Mouse (Mus musculus) kidney, embryonic 14.5 days (tissue): ENCODE data around the gene Ddc. TPM values are rescaled to one million over a fixed set of nuclear protein-coding genes. Genes with fewer than 3 reads are reported as not detected.

ENCODE experiments used
- ATAC-seq: fragments of 200-750 bp; cut with Nextera tagmentation; 2 replicates; pipeline ENCODE4 v1.8.0; 2017; ENCODE audit warnings: moderate number of reproducible peaks, mild to moderate bottlenecking, moderate TSS enrichment, moderate library complexity; ENCODE audit not compliant: low FRiP score, low TSS enrichment
- H3K27ac ChIP-seq: fragments of 300-500 bp; sonication (generic); 2 replicates; pipeline ENCODE4 v1.5.1; 2014; ENCODE audit warnings: low read depth, mild to moderate bottlenecking, low read length, moderate library complexity, mixed read lengths
- H3K27me3 ChIP-seq: fragments of 300-500 bp; sonication (generic); 2 replicates; pipeline ENCODE4 v1.6.1; 2014; ENCODE audit warnings: mild to moderate bottlenecking, low read length; ENCODE audit not compliant: control insufficient read depth, insufficient read depth
- H3K36me3 ChIP-seq: fragments of 300-500 bp; sonication (generic); 2 replicates; pipeline ENCODE4 v1.6.1; 2014; ENCODE audit warnings: low read length, mixed read lengths; ENCODE audit not compliant: control insufficient read depth, insufficient read depth
- H3K4me1 ChIP-seq: fragments of 300-500 bp; sonication (generic); 2 replicates; pipeline ENCODE4 v1.6.1; 2014; ENCODE audit warnings: low read length, mixed read lengths; ENCODE audit not compliant: control insufficient read depth, insufficient read depth
- H3K4me2 ChIP-seq: fragments of 300-500 bp; sonication (generic); replicated peaks from 2 replicates; pipeline ENCODE4 v1.6.1; 2014; ENCODE audit warnings: low read depth, mild to moderate bottlenecking, low read length
- H3K4me3 ChIP-seq: fragments of 300-500 bp; sonication (generic); 2 replicates; pipeline ENCODE4 v1.5.1; 2014; ENCODE audit warnings: mild to moderate bottlenecking, low read length
- H3K9ac ChIP-seq: fragments of 300-500 bp; sonication (generic); 2 replicates; pipeline ENCODE4 v1.6.1; 2014; ENCODE audit warnings: low read depth, mild to moderate bottlenecking, low read length, moderate library complexity
- H3K9me3 ChIP-seq: fragments of 300-500 bp; sonication (generic); 2 replicates; pipeline ENCODE4 v1.6.1; 2016; ENCODE audit warnings: low read length; ENCODE audit not compliant: control insufficient read depth
- WGBS: fragments of 180-500 bp; shearing (Covaris S2); extraction: QIAGEN DNeasy Blood & Tissue Kit; methylation state at CpG from one replicate; pipeline ENCODE4 v1.1.7; 2014; 5-methylcytosine and 5-hydroxymethylcytosine counted together
- polyA plus RNA-seq: library from polyadenylated mRNA; unstranded; fragments of >200 nt; fragmentation: Nextera tagmentation; extraction: Ambion mirVana; gene quantifications from 2 replicates; pipeline ENCODE4 v1.2.1, GENCODE M21; 2014

Ddc gene
- polyA plus RNA-seq, 1 experiment from 2014 or later = 8.4 TPM

DNA sequence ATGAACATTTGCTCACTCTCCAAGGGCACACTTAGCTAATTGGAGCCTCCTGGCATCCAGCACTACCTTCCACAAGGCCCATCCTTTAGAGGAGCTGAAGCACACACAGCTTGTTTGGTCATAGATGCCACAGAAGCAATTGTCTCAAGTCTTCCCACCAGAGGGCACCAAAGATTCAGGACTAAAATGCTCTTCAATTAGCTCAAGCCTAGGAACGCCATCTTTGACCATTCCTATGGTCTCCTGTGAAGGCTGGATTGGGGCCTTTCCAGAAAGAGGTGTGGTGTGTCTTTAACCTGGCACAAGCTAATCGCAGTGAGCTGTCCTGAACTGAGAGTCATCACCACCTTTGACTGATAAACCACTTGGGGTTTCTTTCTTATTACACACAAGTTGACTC, 77.7 kb downstream of the Ddc start:
- H3K27ac ChIP-seq = peak overlapping the region; percentile 98; the same call in 1 of the 2 replicates
- H3K4me3 ChIP-seq = no peak overlapping the region
- H3K9ac ChIP-seq = no peak overlapping the region
- 3% methylated on average over 2 of the region's 2 CpGs for WGBS
- peaks cover 34% of the 10 kb centered on the region for H3K4me1 ChIP-seq
- H3K9me3 ChIP-seq = no peaks in the 10 kb centered on the region
- peak; percentile 26; the same call in 1 of the 2 replicates for ATAC-seq
- no peaks in the 10 kb centered on the region for H3K36me3 ChIP-seq
- no peak overlapping the region for H3K4me2 ChIP-seq
- no peaks in the 10 kb centered on the region for H3K27me3 ChIP-seq

DNA sequence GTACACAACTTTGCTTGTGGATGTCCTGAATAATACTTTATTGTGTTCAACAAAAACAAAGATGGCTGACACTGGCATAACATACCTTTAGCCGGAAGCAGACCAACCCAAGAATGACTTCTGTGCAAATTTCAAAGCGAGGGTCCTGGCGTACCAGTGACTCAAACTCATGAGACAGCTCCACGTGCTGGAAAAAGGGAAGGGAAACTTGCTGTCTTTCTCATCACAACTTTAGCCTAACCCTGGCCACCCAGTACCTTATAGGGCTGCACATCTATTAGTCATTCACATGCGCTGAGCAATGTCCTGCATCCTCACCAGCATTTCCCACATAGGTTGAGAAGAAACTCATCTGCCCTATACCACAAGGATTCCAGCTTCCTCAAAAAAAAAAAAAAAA, 78.7 kb downstream of the Ddc start:
- no peaks in the 10 kb centered on the region for H3K9me3 ChIP-seq
- H3K4me2 ChIP-seq = no peak overlapping the region
- H3K36me3 ChIP-seq = no peaks in the 10 kb centered on the region
- H3K4me3 ChIP-seq = no peak overlapping the region
- peaks cover 34% of the 10 kb centered on the region for H3K4me1 ChIP-seq
- no peaks in the 10 kb centered on the region for H3K27me3 ChIP-seq
- H3K27ac ChIP-seq = no peak overlapping the region
- H3K9ac ChIP-seq = no peak overlapping the region
- 90% methylated on average over 5 of the region's 5 CpGs for WGBS
- ATAC-seq = no peak

DNA sequence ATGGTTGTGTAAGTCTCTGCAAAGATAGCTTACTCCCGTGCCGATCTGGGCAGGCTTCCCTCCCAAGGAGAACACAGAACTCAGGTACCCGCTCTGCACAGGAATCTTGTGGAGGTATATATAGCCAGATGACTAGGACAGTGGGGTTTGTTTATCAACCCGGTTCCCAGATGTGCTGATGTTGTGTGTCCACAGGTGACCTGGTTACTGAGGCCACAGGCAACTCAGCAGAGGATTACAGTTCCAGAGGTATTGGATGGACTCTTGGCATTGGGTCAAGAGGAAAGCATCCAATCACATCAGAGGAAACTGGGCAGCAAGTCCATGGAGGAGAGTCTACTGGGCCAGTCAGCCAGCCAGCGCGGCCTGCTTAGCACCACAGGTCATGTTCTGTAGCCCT, 79.1 kb downstream of the Ddc start:
- Histone ChIP-seq H3K4me1 (peaks cover 30% of the 10 kb centered on the region), H3K4me3 (no peak overlapping the region), H3K4me2 (no peak overlapping the region), H3K27ac (no peak overlapping the region), H3K36me3 (no peaks in the 10 kb centered on the region), H3K9me3 (no peaks in the 10 kb centered on the region), H3K9ac (no peak overlapping the region), H3K27me3 (no peaks in the 10 kb centered on the region)
- 88% methylated on average over 6 of the region's 6 CpGs for WGBS
- ATAC-seq = no peak

DNA sequence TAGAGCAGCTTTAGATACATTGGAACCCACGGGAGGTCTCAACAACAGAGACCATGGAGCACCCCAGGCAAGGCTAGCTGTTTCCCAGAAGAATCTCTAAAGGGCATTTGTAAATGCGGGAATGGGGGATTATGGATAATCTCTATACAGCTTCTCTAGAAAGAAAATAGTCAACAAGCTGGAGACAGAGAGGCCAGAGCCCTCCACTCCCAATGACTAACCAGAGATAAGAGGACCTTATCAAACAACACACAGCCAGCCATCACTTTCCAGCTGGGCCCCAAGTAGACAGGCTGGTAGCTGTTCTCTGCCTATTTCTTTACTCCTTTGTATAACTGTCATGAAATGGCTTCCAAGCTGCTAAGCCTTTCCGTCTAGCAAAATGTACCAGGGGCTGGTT, 82.2 kb downstream of the Ddc start:
- H3K27me3 ChIP-seq = no peaks in the 10 kb centered on the region
- no peaks in the 10 kb centered on the region for H3K9me3 ChIP-seq
- no peak overlapping the region for H3K4me3 ChIP-seq
- 84% methylated on average over 3 of the region's 3 CpGs for WGBS
- H3K9ac ChIP-seq = no peak overlapping the region
- H3K36me3 ChIP-seq = no peaks in the 10 kb centered on the region
- H3K4me2 ChIP-seq = no peak overlapping the region
- no peak for ATAC-seq
- peaks cover 4% of the 10 kb centered on the region; the same call in 1 of the 2 replicates for H3K4me1 ChIP-seq
- no peak overlapping the region for H3K27ac ChIP-seq

DNA sequence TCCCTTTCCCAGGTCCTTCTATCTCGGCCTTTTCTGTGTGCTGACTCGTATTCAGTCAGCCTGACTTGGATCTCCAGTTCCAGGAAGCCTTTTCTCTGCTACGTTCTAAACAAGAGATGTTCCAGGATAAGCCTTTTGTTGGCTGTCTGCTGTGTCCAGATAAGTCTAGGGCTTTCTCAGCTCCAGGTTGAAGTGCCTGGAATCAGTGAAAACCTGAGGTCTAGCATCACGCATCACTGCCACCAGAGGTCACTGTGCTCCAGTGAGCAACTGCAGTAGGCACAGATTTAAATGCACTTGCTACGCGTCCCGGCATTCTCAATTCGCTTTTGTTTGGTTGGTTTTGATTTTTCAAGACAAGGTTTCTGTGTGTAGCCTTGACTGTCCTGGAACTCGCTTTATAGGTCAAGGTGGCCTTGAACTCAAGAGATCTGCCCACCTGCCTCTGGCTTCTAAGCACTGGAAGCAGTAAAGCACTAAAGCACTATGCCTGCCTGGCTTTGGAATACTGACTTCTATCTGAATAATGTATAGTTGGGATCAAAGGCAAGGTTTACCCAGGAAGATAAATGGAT, 86.0 kb downstream of the Ddc start:
- H3K27ac ChIP-seq = no peak overlapping the region
- no peak overlapping the region for H3K4me2 ChIP-seq
- no peaks in the 10 kb centered on the region for H3K36me3 ChIP-seq
- no peaks in the 10 kb centered on the region for H3K27me3 ChIP-seq
- WGBS = 25% methylated on average over 9 of the region's 9 CpGs
- H3K4me1 ChIP-seq = peaks cover 15% of the 10 kb centered on the region
- H3K9ac ChIP-seq = no peak overlapping the region
- no peak for ATAC-seq
- no peaks in the 10 kb centered on the region for H3K9me3 ChIP-seq
- no peak overlapping the region for H3K4me3 ChIP-seq

DNA sequence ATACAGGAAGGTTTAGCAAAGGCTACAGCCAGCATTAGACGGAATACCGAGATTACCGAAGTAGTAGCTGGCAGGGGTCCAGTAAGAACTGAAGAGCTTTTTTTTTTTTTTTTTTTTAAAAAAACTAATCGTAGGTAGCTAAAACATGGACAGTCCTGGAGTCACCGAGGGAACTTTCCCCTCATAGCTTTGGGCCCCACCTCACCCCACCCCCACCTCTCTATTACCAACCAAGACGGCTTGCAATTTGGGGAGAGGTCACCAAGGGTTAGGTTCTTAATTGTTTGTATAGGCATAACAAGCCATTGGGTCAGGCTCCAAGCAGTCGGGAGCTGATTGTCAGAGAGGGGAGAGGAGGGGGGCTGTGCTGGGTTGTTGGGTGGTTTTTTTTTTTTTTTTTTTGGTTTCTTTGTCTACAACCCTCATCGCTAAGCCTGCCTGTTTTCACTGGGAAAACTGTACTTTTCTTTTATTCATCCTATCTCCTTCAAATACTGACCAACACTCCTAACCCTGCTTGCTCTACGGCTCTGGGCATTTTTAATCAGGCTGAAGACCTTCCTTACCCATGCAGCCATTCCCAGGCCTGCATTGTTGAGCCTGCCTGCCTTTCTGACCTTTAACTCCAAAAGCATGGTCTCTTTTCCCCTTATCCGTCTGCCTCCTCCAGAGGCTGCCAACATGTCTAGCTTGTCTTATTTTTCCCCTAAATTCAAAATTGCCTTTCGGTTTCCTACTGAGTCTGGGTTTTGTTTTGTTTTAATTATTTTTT, 88.4 kb downstream of the Ddc start:
- H3K4me1 ChIP-seq = peaks cover 15% of the 10 kb centered on the region
- ATAC-seq = peak; percentile 41
- peak overlapping the region; percentile 99 for H3K27ac ChIP-seq
- H3K36me3 ChIP-seq = peaks cover 10% of the 10 kb centered on the region; the same call in 1 of the 2 replicates
- H3K4me3 ChIP-seq = peak overlapping the region; percentile 76
- peak overlapping the region; percentile 79 for H3K9ac ChIP-seq
- peak overlapping the region; percentile 82 for H3K4me2 ChIP-seq
- no peaks in the 10 kb centered on the region for H3K27me3 ChIP-seq
- WGBS = 4% methylated on average over 11 of the region's 11 CpGs
- no peaks in the 10 kb centered on the region for H3K9me3 ChIP-seq

DNA sequence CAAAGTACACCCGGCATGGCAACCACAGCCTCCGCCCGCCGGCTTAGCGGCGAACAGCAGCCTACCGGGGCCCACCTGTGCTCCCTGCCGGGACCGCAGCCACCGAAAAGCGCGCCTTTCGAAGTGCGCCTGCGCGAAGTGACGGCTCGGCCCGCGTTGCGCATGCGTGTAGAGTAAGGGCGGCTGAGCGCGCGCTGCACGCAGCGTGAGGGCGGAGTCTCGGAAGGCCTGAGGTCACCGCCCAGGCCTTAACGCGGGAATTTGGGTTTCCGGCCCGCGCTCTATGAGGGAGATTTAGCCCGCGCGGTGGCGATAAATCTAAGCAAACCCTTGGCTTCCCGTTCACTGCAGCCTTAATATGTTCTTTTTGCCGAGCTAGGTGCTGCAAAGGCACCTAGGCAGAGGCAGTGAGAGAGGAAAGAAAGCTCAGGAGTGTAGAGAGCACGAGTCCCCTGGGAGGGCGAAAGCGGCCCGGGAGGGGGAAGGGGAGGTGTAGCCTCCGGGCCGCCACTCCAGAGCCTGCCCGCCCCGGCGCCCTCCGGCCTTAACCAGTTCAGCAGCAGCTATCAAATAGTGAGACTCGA, 89.0 kb downstream of the Ddc start, which contains the start of gene Fignl1:
Gene Fignl1 (minus strand): TSS at position 143 of the 584 bp plus-strand sequence.
- peak; percentile 96 for ATAC-seq
- under 1% methylated on average over 53 of the region's 53 CpGs for WGBS
- Histone ChIP-seq H3K4me1 (peaks cover 15% of the 10 kb centered on the region), H3K4me2 (peak within 1 kb of the TSS; percentile 82), H3K9me3 (no peaks in the 10 kb centered on the region), H3K36me3 (peaks cover 15% of the 10 kb centered on the region; the same call in 1 of the 2 replicates), H3K9ac (peak within 1 kb of the TSS; percentile 79), H3K4me3 (peak within 1 kb of the TSS; percentile 76), H3K27ac (peak within 1 kb of the TSS; percentile 99), H3K27me3 (no peaks in the 10 kb centered on the region)

GRCm38 (mm10) chr11:11808035-11808819, 89.7 kb downstream of the Ddc start:
- peak; percentile 86; the same call in 1 of the 2 replicates for ATAC-seq
- peak overlapping the region; percentile 99 for H3K27ac ChIP-seq
- 12% methylated on average over 25 of the region's 25 CpGs for WGBS
- H3K4me3 ChIP-seq = peak overlapping the region; percentile 76
- H3K36me3 ChIP-seq = peaks cover 22% of the 10 kb centered on the region
- peaks cover 15% of the 10 kb centered on the region for H3K4me1 ChIP-seq
- H3K9ac ChIP-seq = peak overlapping the region; percentile 79
- H3K4me2 ChIP-seq = peak overlapping the region; percentile 82
- H3K27me3 ChIP-seq = no peaks in the 10 kb centered on the region
- H3K9me3 ChIP-seq = no peaks in the 10 kb centered on the region
